14 mouse cellular contexts compared by ENCODE assay signal in genomic region chr2:105683771-105684410, GRCm38 (mm10). TPM values are rescaled to one million over a fixed set of nuclear protein-coding genes. Genes with fewer than 3 reads are reported as not detected.
DNase-seq lines count a peak whose midpoint lies in the region; ATAC-seq and TF ChIP-seq lines count a peak whose summit lies in the region.
"Had no signal": no experiment of that assay in that cellular context is flagged by ENCODE, and none has a peak within 500 bp of the region (broad histone marks: within the 10 kb centered on the region; RNA-seq: fewer than 3 reads in every experiment).

No protein-coding gene starts in this region.

- H3K36me3 ChIP-seq in G1E (replicated peaks), result peaks cover 79% of the 10 kb centered on the region
- H3K36me3 ChIP-seq in forebrain, embryonic 10.5 days (replicated peaks), result peaks cover 66% of the 10 kb centered on the region
- H3K36me3 ChIP-seq in hindbrain, embryonic 15.5 days, result no peaks in the 10 kb centered on the region
- H3K36me3 ChIP-seq: embryonic facial prominence, embryonic 12.5 days; liver, embryonic 15.5 days had no signal

- H3K9ac ChIP-seq in hindbrain, embryonic 15.5 days, result no peak overlapping the region
- H3K9ac ChIP-seq: embryonic facial prominence, embryonic 12.5 days; liver, embryonic 15.5 days had no signal

- H3K9me3 ChIP-seq in G1E (replicated peaks), result no peaks in the 10 kb centered on the region
- no peaks in the 10 kb centered on the region for H3K9me3 ChIP-seq in forebrain, embryonic 10.5 days
- H3K9me3 ChIP-seq in hindbrain, embryonic 15.5 days, result no peaks in the 10 kb centered on the region
- H3K9me3 ChIP-seq: embryonic facial prominence, embryonic 12.5 days; liver, embryonic 15.5 days had no signal

- peaks cover 75% of the 10 kb centered on the region for H3K4me1 ChIP-seq in G1E (ENCODE audit: insufficient read depth, low read depth, low read length)
- peaks cover 98% of the 10 kb centered on the region for H3K4me1 ChIP-seq in forebrain, embryonic 10.5 days
- peaks cover 15% of the 10 kb centered on the region for H3K4me1 ChIP-seq in hindbrain, embryonic 15.5 days (replicated peaks)

- WGBS in forebrain, embryonic 10.5 days, result 8% methylated on average over 22 of the region's 22 CpGs
- WGBS in hindbrain, embryonic 15.5 days, result 20% methylated on average over 22 of the region's 22 CpGs

- no peak for TF ChIP-seq CTCF in G1E (IDR thresholded peaks at IDR 0.05; ENCODE audit: low read depth, low read length)
- no peak for TF ChIP-seq CTCF in layer of hippocampus, adult 2 months (conservative IDR thresholded peaks at IDR 0.05)

- peak overlapping the region; percentile 29; the same call in 1 of the 2 replicates for H3K4me2 ChIP-seq in hindbrain, embryonic 15.5 days
- H3K4me2 ChIP-seq: embryonic facial prominence, embryonic 12.5 days; liver, embryonic 15.5 days had no signal

- ATAC-seq in cerebellum, adult (ENCODE audit: insufficient number of reproducible peaks, low FRiP score, low TSS enrichment), result no peak
- no peak for ATAC-seq in G1E (ENCODE audit: extremely low read depth, insufficient number of reproducible peaks, low FRiP score, poor library complexity, severe bottlenecking)
- no peak for ATAC-seq in hindbrain, embryonic 15.5 days (ENCODE audit: low FRiP score, low read depth)
- ATAC-seq in erythroblast, adult 5-6 weeks (replicated peaks; ENCODE audit: low FRiP score, poor library complexity, severe bottlenecking), result no peak

- H3K27ac ChIP-seq in forebrain, embryonic 10.5 days, result peak overlapping the region; percentile 99
- H3K27ac ChIP-seq in hindbrain, embryonic 15.5 days (replicated peaks), result 0 out of 2 replicates have a peak overlapping the region, but pooled peaks have one; percentile 37
- H3K27ac ChIP-seq in layer of hippocampus, adult 2 months, result no peak overlapping the region
- H3K27ac ChIP-seq: embryonic facial prominence, embryonic 12.5 days; heart, adult 2 months; liver, embryonic 15.5 days had no signal

- DNase-seq in cerebellum, adult 18-20 months, result peak; percentile 65 to 75
- DNase-seq in G1E (ENCODE audit: low spot score), result no peak
- peak; percentile 25 for DNase-seq in forebrain, embryonic 10.5 days (ENCODE audit: extremely low spot score, low spot score)
- no peak for DNase-seq in frontal cortex, postnatal 10 days (ENCODE audit: low spot score in 2 of 2)
- DNase-seq in layer of hippocampus, adult 2 months (ENCODE audit: low spot score in 2 of 2), result no peak
- DNase-seq: adrenal gland, postnatal 36 days; heart, adult 2 months; heart, postnatal 4 days; kidney, postnatal 10 days had no signal

- H3K4me3 ChIP-seq in G1E (ENCODE audit: low read depth, low read length), result peak overlapping the region; percentile 57; the same call in 1 of the 2 replicates
- H3K4me3 ChIP-seq in forebrain, embryonic 10.5 days, result peak overlapping the region; percentile 88
- no peak overlapping the region for H3K4me3 ChIP-seq in hindbrain, embryonic 15.5 days
- no peak overlapping the region for H3K4me3 ChIP-seq in layer of hippocampus, adult 2 months
- H3K4me3 ChIP-seq: embryonic facial prominence, embryonic 12.5 days; heart, adult 2 months; liver, embryonic 15.5 days had no signal

- H3K27me3 ChIP-seq in G1E (ENCODE audit: insufficient read depth, low read length), result no peaks in the 10 kb centered on the region
- peaks cover 100% of the 10 kb centered on the region for H3K27me3 ChIP-seq in forebrain, embryonic 10.5 days (ENCODE audit: poor library complexity, severe bottlenecking)
- peaks cover 60% of the 10 kb centered on the region for H3K27me3 ChIP-seq in hindbrain, embryonic 15.5 days

RNA-seq across cellular contexts. Expression of gene Pax6, which starts 15.2 kb away (rescaled TPM):
- total RNA-seq in G1E (2014; fragmentation: Nextera tagmentation) (98.2 and 117 TPM in 2 replicates), G1E (2017) (67.3 and 71.0 TPM in 2 replicates)
- polyA plus RNA-seq in G1E (2012), result 36.4 and 37.9 TPM in 2 replicates
- 76.8 and 79.6 TPM in 2 replicates for polyA plus RNA-seq in forebrain, embryonic 10.5 days (2016; fragmentation: Nextera tagmentation; extraction: Ambion mirVana)
- polyA plus RNA-seq in hindbrain, embryonic 15.5 days (2015; fragmentation: Nextera tagmentation; extraction: Ambion mirVana), result 32.6 and 42.3 TPM in 2 replicates
- total RNA-seq in layer of hippocampus, adult 2 months (2021), result 10 to 100 TPM; 10.5 to 13.5 TPM
- total RNA-seq in erythroblast, adult 5-6 weeks (2015; ENCODE audit: low replicate concordance), result 1.3 TPM in 1 of 2 replicates, not detected in the other
- not detected in 2 replicates for total RNA-seq in erythroblast, adult 5-6 weeks (2017; ENCODE audit: low replicate concordance)
- total RNA-seq: adrenal gland, postnatal 36 days; heart, adult 2 months had no signal
- polyA plus RNA-seq: heart, adult 2 months; liver, embryonic 15.5 days had no signal

Comparison
In these comparisons a context has a peak if more than half of its experiments do, and no peak if none do; other contexts are left out.
1. DNase-seq: peak in cerebellum, adult 18-20 months (2 of 2) and forebrain, embryonic 10.5 days (single experiment); none in G1E (single experiment), frontal cortex, postnatal 10 days (0 of 2) and layer of hippocampus, adult 2 months (0 of 2).
2. H3K4me3 ChIP-seq: peak in G1E (single experiment) and forebrain, embryonic 10.5 days (single experiment); none in hindbrain, embryonic 15.5 days (single experiment) and layer of hippocampus, adult 2 months (single experiment).
3. RNA of gene Pax6, which starts 15.2 kb away (total RNA-seq): 67.3 to 117 TPM in G1E; 10.5 to 13.5 TPM in layer of hippocampus, adult 2 months and 1.3 TPM in erythroblast, adult 5-6 weeks; every median in the first group is over 4 times any median in the second.